ENCODE assay signal across 10 mouse cellular contexts in the genomic region with DNA sequence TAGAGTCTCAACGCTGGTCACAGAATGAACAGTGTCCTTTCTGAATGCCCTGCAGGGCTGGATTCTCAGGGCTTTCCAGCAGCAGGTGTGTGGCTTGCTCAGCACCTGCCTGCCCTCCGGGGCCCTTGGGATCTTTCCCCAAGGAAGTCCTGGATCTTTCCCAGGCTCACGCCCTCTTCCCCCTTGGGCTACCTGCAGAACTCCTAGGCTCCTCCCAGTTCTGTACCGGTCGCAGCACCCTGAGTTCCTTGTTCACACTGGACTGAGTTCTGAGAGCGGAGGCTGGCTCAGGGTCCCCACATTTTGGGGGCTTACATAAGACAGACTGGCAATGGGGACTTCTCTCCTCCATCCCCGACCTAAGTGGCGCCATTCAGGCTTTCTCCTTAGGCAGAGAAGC. TPM values are rescaled to one million over a fixed set of nuclear protein-coding genes. Genes with fewer than 3 reads are reported as not detected.
DNase-seq lines count a peak whose midpoint lies in the region; ATAC-seq lines count a peak whose summit lies in the region.
"Had no signal": no experiment of that assay in that cellular context is flagged by ENCODE, and none has a peak within 500 bp of the region (broad histone marks: within the 10 kb centered on the region; RNA-seq: fewer than 3 reads in every experiment).

No protein-coding gene starts in this region.

- ATAC-seq in kidney, embryonic 14.5 days (ENCODE audit: low FRiP score, low TSS enrichment), result 0 out of 2 replicates have a peak, but pooled peaks have one; percentile 13
- no peak for ATAC-seq in embryonic facial prominence, embryonic 15.5 days (ENCODE audit: insufficient number of reproducible peaks, low FRiP score, low TSS enrichment, low read depth)
- ATAC-seq in intestine, embryonic 15.5 days, result peak; percentile 51
- ATAC-seq in neural tube, embryonic 13.5 days (ENCODE audit: low read depth), result no peak

- H3K9me3 ChIP-seq in kidney, embryonic 14.5 days (ENCODE audit: control insufficient read depth, low read length), result no peaks in the 10 kb centered on the region
- no peaks in the 10 kb centered on the region for H3K9me3 ChIP-seq in embryonic facial prominence, embryonic 15.5 days (replicated peaks)
- H3K9me3 ChIP-seq in intestine, embryonic 15.5 days, result no peaks in the 10 kb centered on the region
- H3K9me3 ChIP-seq in neural tube, embryonic 13.5 days, result no peaks in the 10 kb centered on the region

- no peak for DNase-seq in kidney, adult 11 months
- no peak for DNase-seq in spleen, postnatal 10 days (ENCODE audit: low spot score in 2 of 2)
- DNase-seq in right cerebral cortex, postnatal 25 days, result no peak
- no peak for DNase-seq in gastrocnemius, postnatal 10 days

- no peaks in the 10 kb centered on the region for H3K27me3 ChIP-seq in kidney, embryonic 14.5 days (ENCODE audit: control insufficient read depth, insufficient read depth, low read length)
- no peaks in the 10 kb centered on the region for H3K27me3 ChIP-seq in embryonic facial prominence, embryonic 15.5 days
- H3K27me3 ChIP-seq in intestine, embryonic 15.5 days (replicated peaks), result no peaks in the 10 kb centered on the region
- H3K27me3 ChIP-seq in neural tube, embryonic 13.5 days, result no peaks in the 10 kb centered on the region
- H3K27me3 ChIP-seq: Patski had no signal

- peaks cover 32% of the 10 kb centered on the region for H3K36me3 ChIP-seq in kidney, embryonic 14.5 days (ENCODE audit: control insufficient read depth, insufficient read depth, low read length)
- H3K36me3 ChIP-seq in embryonic facial prominence, embryonic 15.5 days, result peaks cover 26% of the 10 kb centered on the region
- H3K36me3 ChIP-seq in intestine, embryonic 15.5 days, result peaks cover under 1% of the 10 kb centered on the region; the same call in 1 of the 2 replicates
- peaks cover 50% of the 10 kb centered on the region for H3K36me3 ChIP-seq in neural tube, embryonic 13.5 days

- peak overlapping the region; percentile 85 for H3K27ac ChIP-seq in kidney, embryonic 14.5 days (ENCODE audit: low read depth, low read length)
- peak overlapping the region; percentile 91 for H3K27ac ChIP-seq in embryonic facial prominence, embryonic 15.5 days (replicated peaks)
- H3K27ac ChIP-seq in intestine, embryonic 15.5 days, result peak overlapping the region; percentile 78
- peak overlapping the region; percentile 88 for H3K27ac ChIP-seq in neural tube, embryonic 13.5 days (replicated peaks)
- H3K27ac ChIP-seq: liver, embryonic 14.5 days had no signal

- no peak overlapping the region for H3K4me3 ChIP-seq in kidney, embryonic 14.5 days (ENCODE audit: low read length)
- no peak overlapping the region for H3K4me3 ChIP-seq in embryonic facial prominence, embryonic 15.5 days (replicated peaks)
- peak overlapping the region; percentile 22; the same call in 1 of the 2 replicates for H3K4me3 ChIP-seq in intestine, embryonic 15.5 days (replicated peaks)
- no peak overlapping the region for H3K4me3 ChIP-seq in neural tube, embryonic 13.5 days

- H3K4me1 ChIP-seq in kidney, embryonic 14.5 days (ENCODE audit: control insufficient read depth, insufficient read depth, low read length), result peaks cover 20% of the 10 kb centered on the region
- peaks cover 72% of the 10 kb centered on the region for H3K4me1 ChIP-seq in embryonic facial prominence, embryonic 15.5 days
- peaks cover 23% of the 10 kb centered on the region for H3K4me1 ChIP-seq in intestine, embryonic 15.5 days (replicated peaks)
- peaks cover 76% of the 10 kb centered on the region for H3K4me1 ChIP-seq in neural tube, embryonic 13.5 days (replicated peaks)

- 53% methylated on average over 8 of the region's 8 CpGs for whole genome bisulfite sequencing in kidney, embryonic 14.5 days
- WGBS in embryonic facial prominence, embryonic 15.5 days, result 50% methylated on average over 8 of the region's 8 CpGs
- WGBS in intestine, embryonic 15.5 days, result 61% methylated on average over 8 of the region's 8 CpGs
- WGBS in neural tube, embryonic 13.5 days, result 60% methylated on average over 8 of the region's 8 CpGs

- H3K4me2 ChIP-seq in kidney, embryonic 14.5 days (replicated peaks; ENCODE audit: low read depth, low read length), result peak overlapping the region; percentile 31
- H3K4me2 ChIP-seq in embryonic facial prominence, embryonic 15.5 days (replicated peaks), result peak overlapping the region; percentile 42; the same call in 1 of the 2 replicates
- H3K4me2 ChIP-seq in intestine, embryonic 15.5 days (replicated peaks), result peak overlapping the region; percentile 54
- H3K4me2 ChIP-seq in neural tube, embryonic 13.5 days, result peak overlapping the region; percentile 42

- peak overlapping the region; percentile 28; the same call in 1 of the 2 replicates for H3K9ac ChIP-seq in kidney, embryonic 14.5 days (ENCODE audit: low read depth, low read length)
- no peak overlapping the region; the same call in 1 of the 2 replicates for H3K9ac ChIP-seq in embryonic facial prominence, embryonic 15.5 days
- 0 out of 2 replicates have a peak overlapping the region, but pooled peaks have one; percentile 3 for H3K9ac ChIP-seq in intestine, embryonic 15.5 days
- peak overlapping the region; percentile 57 for H3K9ac ChIP-seq in neural tube, embryonic 13.5 days
- H3K9ac ChIP-seq: liver, embryonic 14.5 days had no signal

RNA-seq across cellular contexts. Expression of a gene that starts 19.9 kb away (rescaled TPM):
- 6.3 and 6.4 TPM in 2 replicates for polyA plus RNA-seq in kidney, embryonic 14.5 days (2014; fragmentation: Nextera tagmentation; extraction: Ambion mirVana)
- 3.5 and 4.4 TPM in 2 replicates for polyA plus RNA-seq in embryonic facial prominence, embryonic 15.5 days (2015; fragmentation: Nextera tagmentation; extraction: Ambion mirVana)
- 2.0 and 2.3 TPM in 2 replicates for polyA plus RNA-seq in intestine, embryonic 15.5 days (2015; fragmentation: Nextera tagmentation; extraction: Ambion mirVana)
- 4.5 and 5.9 TPM in 2 replicates for polyA plus RNA-seq in neural tube, embryonic 13.5 days (2015; fragmentation: Nextera tagmentation; extraction: Ambion mirVana)
- total RNA-seq in gastrocnemius, postnatal 10 days (2021), result 10 to 100 TPM; 15.4 to 20.3 TPM

RNA-seq across cellular contexts. Expression of a gene that starts 27.7 kb away (rescaled TPM):
- 0.38 TPM in 1 of 2 replicates, not detected in the other for polyA plus RNA-seq in kidney, embryonic 14.5 days (2014; fragmentation: Nextera tagmentation; extraction: Ambion mirVana)
- polyA plus RNA-seq in embryonic facial prominence, embryonic 15.5 days (2015; fragmentation: Nextera tagmentation; extraction: Ambion mirVana), result not detected in 2 replicates
- not detected in 2 replicates for polyA plus RNA-seq in intestine, embryonic 15.5 days (2015; fragmentation: Nextera tagmentation; extraction: Ambion mirVana)
- polyA plus RNA-seq in neural tube, embryonic 13.5 days (2015; fragmentation: Nextera tagmentation; extraction: Ambion mirVana), result not detected in 2 replicates
- not detected for total RNA-seq in gastrocnemius, postnatal 10 days (2021)
- polyA plus RNA-seq: liver, embryonic 14.5 days had no signal

RNA-seq across cellular contexts. Expression of a gene that starts 52.2 kb away (rescaled TPM):
- 30.8 and 43.8 TPM in 2 replicates for polyA plus RNA-seq in kidney, embryonic 14.5 days (2014; fragmentation: Nextera tagmentation; extraction: Ambion mirVana)
- polyA plus RNA-seq in embryonic facial prominence, embryonic 15.5 days (2015; fragmentation: Nextera tagmentation; extraction: Ambion mirVana), result 27.5 and 28.2 TPM in 2 replicates
- 28.3 and 29.4 TPM in 2 replicates for polyA plus RNA-seq in intestine, embryonic 15.5 days (2015; fragmentation: Nextera tagmentation; extraction: Ambion mirVana)
- 9.9 and 10.3 TPM in 2 replicates for polyA plus RNA-seq in neural tube, embryonic 13.5 days (2015; fragmentation: Nextera tagmentation; extraction: Ambion mirVana)
- total RNA-seq in gastrocnemius, postnatal 10 days (2021), result 1 to 10 TPM; 5.3 to 6.0 TPM

Comparison
In these comparisons a context has a peak if more than half of its experiments do, and no peak if none do; other contexts are left out.
1. ATAC-seq: peak in kidney, embryonic 14.5 days (single experiment) and intestine, embryonic 15.5 days (single experiment); none in embryonic facial prominence, embryonic 15.5 days (single experiment) and neural tube, embryonic 13.5 days (single experiment).
2. Peak in every context shown above with its lines, with median percentiles within 50 percentile points of each other: H3K27ac ChIP-seq and H3K4me2 ChIP-seq.